Mouse (Mus musculus) gastrocnemius, adult 8-10 months (tissue): Measurements from ENCODE around the gene Elmo1. TPM values are rescaled to one million over a fixed set of nuclear protein-coding genes. Genes with fewer than 3 reads are reported as not detected.

Experiments used
- DNase-seq, 2 experiments: peaks; one replicate each; pipeline ENCODE4 v3.0.0; 2022; ENCODE audit warnings: low spot score in 2 of 2
- total RNA-seq, 4 experiments: library from RNA; stranded (reverse); gene quantifications; 2 replicates each; pipeline ENCODE4 v1.2.4; 2022

Gene Elmo1
- total RNA-seq, 4 experiments from 2014 or later, result 1.3 to 3.7 (median 2.4) TPM

DNA sequence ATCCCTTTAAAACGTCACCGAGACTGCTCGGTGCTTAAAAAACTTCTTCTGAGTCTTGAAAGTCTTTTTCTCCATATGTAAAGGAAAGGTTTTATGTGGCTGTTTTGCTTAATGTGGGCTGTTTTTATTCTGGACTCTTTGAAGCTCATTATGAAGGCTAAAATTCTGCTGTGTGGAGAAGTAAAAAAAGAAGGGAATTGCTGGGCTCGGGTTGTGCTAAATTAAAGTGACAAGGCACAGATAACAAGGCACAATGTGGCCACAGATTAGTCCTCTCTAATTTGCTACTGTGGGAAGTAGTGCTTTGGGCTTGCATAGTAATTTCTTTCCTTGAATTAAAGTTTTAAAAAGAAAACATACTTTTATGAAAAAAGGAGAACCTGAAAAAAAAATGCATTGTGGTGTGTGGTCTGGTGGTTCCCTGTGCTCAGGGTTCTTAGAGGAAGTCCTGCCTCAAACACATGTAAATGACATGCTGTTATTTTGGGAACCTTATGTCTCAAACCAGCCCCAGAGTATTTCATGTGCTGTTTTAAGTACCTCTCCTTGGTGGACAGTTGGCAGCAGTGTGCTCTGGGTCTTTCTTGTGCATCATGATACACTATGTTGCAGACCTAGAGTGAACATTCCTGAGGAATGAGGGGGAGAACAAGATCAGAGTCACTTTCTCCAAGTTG lies 61.0 kb downstream of the Elmo1 start:
- no peak for DNase-seq

DNA sequence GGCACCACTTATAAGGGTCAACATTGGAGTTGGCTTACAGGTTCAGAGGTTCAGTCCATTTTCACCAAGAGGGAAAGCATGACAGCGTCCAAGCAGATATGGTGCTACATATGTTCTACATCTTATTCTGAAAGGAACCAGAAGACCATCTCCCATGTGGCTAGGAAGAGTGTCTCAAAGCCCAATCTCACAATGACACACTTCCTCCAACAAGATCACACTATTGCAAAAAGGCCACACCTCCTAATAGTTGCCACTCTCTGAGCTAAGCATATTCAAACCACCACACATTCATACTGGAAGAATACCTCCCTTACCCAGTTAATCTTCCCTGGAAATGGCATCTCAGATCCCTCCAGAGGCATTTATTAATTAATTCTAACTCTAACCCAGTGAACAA lies 66.7 kb downstream of the Elmo1 start:
- no peak for DNase-seq

DNA sequence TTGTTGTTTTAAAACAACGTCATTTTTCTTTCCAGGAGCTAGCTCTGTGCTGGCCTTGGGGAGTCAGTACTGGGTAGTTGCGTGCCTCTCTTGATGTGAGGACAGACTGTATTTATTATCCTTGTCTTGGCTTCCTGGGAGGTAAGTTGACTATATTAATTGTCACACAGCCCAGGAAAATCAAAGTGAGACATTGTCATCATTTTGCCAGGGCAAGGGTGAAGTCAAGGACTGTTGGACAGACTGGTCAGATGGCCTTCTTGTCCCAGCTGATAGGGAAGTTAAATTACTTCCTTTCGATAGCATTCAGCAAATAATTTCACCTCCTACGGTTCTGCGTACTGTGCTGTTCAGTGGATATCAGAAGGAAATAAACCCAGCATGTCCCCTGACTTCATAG lies 67.1 kb downstream of the Elmo1 start:
- no peak for DNase-seq

DNA sequence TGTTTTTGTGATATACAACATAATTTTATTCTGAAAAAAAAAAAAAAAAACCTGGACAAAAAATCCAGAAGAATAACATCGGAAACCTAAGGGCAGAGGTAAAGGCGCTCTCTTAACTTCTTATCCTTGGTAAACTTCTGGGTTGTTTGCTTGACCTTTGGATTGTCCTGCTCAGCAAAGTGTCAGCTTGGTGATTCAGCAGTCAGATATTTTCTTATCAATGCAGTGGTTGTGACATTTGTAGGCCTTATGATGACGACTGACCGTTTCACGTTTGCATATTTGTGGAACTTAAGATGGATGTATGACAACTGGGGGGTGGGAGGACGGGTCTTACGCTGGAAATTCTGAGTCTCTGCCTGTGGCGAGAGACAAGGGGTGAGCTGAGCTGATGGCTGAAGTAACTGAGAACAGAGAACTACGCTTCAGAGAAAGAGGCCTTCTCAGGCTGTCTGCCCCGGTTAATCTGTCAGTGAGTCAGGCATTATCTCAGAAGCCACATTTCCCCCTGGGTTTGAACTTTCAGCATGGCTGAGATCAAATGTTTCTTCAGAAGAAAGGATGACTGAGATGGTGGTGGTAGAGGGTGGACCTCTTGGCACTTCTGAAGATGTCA lies 73.1 kb downstream of the Elmo1 start:
- no peak for DNase-seq

GRCm38 (mm10) chr13:20164837-20165236 lies 74.4 kb downstream of the Elmo1 start:
- DNase-seq, result no peak

DNA sequence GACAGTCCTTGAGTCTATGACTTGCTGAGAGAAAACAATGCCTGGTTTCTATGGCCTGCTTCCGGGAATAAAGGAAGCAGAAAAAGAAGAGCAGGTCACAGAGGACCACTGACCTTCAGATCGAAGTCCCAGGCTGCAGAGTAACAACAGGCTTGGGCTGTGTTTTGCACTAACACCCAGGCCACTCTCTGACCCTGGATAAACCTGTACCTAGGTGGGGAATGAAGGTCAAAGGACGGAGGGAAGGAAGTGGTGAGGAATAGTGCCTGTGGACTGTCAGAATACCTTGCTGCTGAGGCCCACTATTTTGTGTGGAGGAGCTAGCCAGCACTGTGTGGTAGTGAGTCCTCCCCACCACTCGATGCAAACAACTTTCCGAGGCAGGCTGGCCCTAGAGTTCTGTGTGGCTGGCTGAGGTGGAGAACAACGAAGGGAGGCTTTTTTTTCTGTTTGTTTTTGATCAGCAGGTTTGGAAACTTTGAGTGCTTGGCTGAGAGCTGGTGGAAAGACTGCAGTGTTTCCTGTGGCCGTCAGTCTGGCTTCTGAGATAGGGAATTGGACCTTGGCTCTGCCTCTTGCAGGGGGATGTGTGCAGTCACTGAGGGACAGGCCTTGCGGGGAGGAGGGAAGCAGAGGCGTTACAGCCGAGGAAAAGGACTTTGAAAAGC lies 83.7 kb downstream of the Elmo1 start:
- no peak for DNase-seq

DNA sequence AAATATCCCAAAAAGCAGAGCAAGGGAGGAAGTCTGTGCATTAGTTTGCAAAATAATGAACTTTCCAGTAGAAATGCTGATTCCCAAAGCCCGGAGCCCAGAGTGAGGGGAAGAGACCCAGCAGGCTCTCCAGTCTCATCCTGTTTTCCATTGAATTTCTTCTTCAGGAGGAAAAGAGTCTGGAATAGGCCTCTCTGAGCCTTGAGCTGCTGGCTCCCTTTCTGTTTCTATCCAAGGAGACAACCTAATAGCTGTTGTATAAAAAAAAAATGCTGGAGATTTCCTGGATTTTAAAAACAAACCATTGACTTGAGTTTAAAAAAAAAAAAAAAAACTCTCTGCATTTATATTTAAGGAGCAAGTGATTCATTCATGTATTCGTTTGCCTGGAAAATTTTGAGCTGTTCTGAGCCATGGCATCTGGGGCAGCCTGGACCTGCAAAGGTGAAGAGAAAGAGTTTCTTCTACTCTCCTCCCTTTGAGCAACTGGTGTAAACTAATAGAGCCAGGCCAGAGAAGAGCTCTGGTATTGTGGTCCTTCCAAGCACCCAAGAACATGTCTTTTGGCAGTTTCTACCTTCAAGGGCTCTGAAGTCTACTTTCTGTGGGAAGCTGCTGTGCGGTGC lies 84.4 kb downstream of the Elmo1 start:
- DNase-seq, result no peak

GRCm38 (mm10) chr13:20180738-20181137 lies 90.3 kb downstream of the Elmo1 start:
- DNase-seq, result no peak

DNA sequence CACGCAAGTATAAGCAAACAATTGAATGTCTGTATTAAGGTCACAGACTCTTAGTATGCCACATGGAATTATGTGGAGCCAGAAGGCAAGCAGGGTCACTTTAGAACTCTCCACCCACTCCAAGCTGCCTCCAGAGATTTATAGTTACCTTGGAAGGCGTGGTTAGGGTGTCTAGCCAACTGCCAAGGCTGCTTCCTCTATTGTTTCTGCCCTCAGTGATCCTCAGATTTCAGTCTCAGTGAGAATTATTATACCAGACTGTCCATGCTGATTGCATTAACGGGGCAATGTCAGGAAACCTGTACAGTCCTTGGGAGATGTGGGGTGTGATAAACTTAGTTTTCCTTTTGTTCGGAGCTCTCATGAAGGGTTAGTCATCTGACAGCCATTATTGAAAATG lies 90.9 kb downstream of the Elmo1 start:
- no peak for DNase-seq

DNA sequence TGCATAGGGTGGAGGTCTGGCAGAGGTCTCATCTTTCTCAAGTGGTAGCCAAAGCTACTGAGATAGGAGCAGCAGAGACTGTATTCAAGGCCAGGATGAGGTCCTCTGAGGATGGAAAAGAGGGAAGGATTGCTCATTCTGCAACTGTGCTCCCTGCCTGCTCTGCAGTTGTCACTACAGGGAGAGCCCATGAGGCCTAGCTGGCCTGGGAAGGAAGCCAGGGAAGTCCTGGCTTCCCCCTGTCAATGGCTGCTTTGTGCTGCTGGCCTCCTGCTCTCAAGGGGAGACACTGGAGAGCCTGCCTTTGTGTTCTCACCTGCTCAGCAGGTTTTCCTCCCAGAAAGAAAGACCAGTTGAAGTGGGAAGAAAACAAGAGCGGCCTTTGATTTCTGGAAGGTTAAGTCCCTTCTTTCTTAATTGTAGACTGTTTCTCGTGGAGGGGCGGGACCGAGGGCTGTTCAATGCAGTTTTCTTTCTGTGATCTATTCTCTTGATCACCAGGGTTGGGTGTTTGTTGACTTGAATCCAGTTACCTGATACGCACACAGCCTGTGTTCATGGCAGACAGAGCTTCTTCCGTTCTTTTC lies 91.9 kb downstream of the Elmo1 start:
- DNase-seq, result no peak

- no peak for DNase-seq
Measured at GRCm38 (mm10) chr13:20183512-20184238, 93.3 kb downstream of the Elmo1 start.

DNA sequence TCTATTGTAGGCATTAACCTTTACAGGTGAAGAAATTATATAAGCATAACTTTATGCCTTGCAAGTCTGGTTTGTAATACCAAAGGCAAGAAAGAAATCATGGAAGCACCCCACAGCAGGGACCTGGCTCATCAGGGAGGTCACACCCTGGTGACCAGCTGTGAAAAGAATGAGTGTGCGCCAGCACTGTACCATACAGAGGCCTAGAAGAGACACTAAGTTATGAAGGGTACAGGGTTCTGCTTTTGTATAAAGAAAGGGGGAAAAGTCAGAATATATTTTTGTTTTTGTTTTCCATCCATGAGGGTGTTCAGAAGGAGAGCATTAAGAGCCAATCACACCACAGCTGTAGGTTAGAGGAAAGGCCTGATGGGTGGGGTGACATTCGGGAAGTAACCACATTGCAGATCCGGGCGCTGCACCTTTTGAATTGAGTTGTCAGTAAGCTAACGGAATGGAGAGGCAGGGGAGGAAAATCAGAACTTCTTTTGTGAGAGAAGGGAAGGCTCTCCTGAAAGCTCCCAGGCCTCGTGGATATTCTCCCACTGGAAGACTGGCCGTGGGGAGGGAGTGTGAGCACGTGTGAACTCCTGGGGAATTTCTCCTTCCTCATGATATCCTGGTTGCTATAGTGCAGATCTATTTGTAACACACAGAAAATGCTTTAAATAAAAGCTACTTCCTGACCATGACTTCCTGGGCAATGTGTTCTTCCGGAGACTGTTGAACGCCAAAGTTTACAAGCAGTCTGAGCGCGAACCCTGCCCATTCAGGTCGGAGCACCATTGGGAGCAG lies 94.0 kb downstream of the Elmo1 start:
- no peak for DNase-seq

GRCm38 (mm10) chr13:20185034-20185846 lies 94.8 kb downstream of the Elmo1 start:
- no peak for DNase-seq

DNA sequence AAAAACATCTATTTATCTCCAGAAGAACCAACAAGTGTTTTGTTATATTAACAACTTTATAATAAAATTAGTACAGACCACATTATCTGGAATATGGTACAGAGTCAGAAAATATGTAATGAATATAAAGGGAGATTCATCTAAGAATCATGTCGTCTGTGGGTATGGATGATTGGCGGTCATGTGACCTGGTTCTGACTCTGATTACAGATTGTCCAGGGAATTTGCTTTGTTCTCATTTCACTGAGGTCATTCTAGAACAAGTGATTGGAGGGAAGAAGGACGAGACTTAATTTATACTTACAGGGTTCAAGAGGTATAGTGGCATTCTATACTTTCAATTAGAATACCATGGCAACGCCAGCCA lies 95.4 kb downstream of the Elmo1 start:
- no peak for DNase-seq

- DNase-seq, result no peak
Measured at GRCm38 (mm10) chr13:20187647-20188046, 97.3 kb downstream of the Elmo1 start.

DNA sequence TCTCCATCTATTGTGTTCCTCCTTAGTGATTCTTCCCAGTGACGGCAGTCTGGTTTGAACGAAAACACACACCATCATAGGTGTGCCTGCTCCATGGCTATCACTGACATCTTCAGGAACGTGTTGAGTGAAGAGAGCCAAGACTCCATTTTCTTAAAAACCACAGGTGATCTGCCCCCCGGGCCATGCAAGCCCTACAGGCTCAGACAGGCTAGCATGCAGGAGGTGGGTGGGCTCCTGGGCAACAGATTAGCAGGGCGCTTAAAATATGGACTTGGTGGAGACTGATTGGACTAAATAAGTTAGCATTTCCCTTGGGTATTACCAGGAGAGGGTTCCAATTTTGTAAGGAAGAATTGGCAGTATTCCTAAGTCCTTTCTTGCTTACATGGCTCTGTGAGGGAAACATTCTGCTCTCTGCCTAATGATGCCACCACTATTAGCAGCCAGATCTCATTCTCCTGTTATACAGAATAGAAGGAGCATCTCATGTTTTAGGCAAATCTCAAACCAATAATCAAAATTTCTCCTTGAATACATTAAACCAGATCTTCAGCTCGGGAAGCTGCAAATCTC lies 101.7 kb downstream of the Elmo1 start:
- DNase-seq, result no peak

- DNase-seq, result no peak
Measured at GRCm38 (mm10) chr13:20200582-20200981, 110.2 kb downstream of the Elmo1 start.

- no peak for DNase-seq
Measured at GRCm38 (mm10) chr13:20202617-20203016, 112.2 kb downstream of the Elmo1 start.

DNA sequence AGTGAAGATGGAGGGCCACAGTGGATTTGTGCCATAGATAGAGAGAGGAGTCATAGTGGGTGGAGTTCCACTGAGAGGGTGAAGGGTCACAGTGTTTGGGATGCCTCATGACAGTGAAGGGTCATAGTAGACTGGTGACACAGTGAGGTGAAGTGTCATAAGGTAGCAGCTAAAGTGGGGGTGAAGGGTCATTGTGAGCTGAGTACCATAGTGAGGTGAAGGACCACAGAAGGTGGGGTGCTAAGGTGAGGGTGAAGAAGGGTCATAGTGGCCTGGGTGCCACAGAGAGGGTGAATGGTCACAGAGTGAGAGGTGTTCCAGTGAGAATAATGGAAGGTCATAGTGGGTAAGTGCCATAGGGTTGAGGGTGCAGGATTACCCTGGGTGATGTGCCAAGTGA lies 113.8 kb downstream of the Elmo1 start:
- DNase-seq, result no peak
